Mouse (Mus musculus) heart, postnatal 14 days (tissue): ENCODE results near the gene Psmb1. TPM values are rescaled to one million over a fixed set of nuclear protein-coding genes. Genes with fewer than 3 reads are reported as not detected.
"Not testable (repeated sequence)": the region's sequence is repeated elsewhere in the genome, so short reads cannot be mapped to it uniquely, and the experiment has no call there.

Experiments used
- DNase-seq, 2 experiments: peaks; one replicate each; pipeline ENCODE4 v3.0.0; 2021 to 2022
- intact Hi-C: fragments of 180-260 bp; cut with DNase I; formaldehyde crosslinking; loops from one replicate; pipeline ENCODE4 v1.15.1; 2025
- total RNA-seq, 2 experiments: library from RNA; stranded (reverse); gene quantifications; 2 replicates each; pipeline ENCODE4 v1.2.3; 2021

Psmb1 gene
- total RNA-seq, 2 experiments from 2014 or later: 120 to 125 TPM

DNA sequence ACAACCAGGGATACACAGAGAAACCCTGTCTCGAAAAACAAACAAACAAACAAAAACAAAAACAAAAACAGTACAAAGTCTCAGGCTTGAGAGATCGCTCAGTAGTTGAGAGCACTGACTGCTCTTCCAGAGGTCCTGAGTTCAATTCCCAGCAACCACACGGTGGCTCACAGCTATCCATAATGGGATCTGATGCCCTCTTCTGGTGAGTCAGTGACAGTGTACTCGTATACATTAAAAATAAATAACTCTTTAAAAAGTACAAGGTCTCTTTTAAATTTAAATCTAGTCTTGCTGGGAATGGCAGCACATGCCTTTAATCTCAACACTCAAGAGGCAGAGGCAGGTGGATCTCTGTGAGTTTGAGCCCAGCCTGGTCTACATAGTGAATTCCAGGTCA, 26.9 kb downstream of the Psmb1 start:
- intact Hi-C loops: no loop called here
- no peak for DNase-seq

DNA sequence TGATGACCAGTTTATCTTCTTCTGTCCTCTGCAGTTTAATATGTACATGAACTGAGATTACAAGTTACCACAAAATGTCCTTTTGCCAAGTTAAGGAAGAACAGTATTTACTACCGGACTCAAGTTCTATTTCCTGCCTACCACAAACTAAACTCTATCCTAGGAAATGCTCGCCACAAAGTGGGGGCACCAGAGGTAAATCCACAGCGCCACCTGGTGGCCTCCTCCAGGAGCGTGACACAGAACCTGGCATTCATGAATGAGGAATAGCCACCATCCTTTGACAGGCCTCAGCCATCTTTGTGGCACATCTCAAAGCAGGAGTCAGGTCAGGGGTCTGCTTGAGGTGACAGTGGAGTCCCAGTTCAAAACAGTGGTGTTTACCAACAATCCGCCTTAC, 31.9 kb downstream of the Psmb1 start:
- intact Hi-C loops: loop anchor here (1.0 to 5.0 kb wide), 3 partner anchors 49 to 402 kb away; partner anchors contain the start of gene Dll1
- peak; percentile 80 to 85 for DNase-seq

DNA sequence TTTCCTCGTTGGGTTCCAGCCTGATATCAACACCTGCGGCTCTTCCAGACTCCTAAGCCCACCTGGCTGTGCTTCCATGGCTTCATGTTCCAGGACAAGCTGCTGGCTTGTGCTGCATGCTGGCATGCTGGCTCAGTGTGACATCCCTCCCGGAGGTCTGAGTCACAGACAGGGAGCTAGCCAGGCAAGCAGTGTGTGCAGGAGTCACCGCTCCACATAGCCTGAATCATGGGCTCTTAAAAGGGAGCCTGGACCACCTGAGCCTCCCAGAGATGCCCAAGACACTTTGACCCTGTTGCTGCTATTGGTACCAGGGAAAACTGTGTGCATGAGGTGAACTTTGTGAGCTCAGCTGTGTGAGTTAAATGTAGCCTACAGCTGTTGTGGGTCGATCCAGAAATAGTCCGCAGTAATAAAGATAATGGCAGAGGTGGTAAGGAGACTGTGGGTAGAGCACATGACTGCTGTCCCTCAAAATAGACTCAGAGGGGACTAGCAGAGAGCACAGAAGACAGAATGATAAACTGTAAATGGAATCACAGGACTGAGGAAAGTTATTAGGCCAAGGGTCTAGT, 37.5 kb downstream of the Psmb1 start:
- intact Hi-C loops: no loop called here
- DNase-seq: peak; percentile 27 to 44

DNA sequence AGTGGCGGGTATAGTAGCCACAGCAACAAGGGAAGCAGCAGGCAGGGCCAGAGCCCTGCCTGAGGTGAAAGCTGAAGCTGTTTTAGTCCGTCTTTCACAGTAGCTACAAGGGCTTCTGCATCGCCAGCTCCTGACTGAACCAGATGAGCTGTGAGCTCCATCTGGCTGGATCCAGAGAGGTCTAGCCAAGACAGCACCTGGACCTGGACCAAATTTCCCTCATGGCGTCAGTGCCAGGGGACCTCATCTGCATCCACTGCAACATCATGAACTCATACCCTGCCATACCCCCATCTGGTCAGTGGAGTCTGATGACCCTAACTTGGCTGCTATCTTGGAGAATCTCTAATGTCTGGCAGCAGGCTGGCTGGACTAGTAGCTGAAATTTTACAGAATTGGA, 39.8 kb downstream of the Psmb1 start:
- intact Hi-C loops: no loop called here
- DNase-seq: no peak

DNA sequence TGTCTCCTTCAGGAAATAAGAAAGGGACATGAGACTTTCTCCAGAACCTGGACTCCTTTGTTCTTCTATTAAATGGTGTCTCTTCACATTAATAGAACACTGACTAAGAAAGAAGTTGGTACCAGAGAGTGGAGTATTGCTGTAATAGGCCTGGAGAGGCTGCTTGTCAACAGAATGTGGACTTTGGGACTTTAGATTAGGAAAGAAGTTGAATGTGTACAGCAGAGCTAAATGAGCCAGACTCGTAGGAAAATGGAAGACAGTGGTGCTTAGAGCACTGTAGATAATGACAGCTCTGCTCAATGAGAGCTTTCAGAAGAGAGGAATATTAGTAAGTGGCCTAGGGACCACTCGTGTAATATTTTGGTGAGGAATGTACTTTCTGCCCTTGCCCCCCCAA, 43.0 kb downstream of the Psmb1 start:
- intact Hi-C loops: no loop called here

DNA sequence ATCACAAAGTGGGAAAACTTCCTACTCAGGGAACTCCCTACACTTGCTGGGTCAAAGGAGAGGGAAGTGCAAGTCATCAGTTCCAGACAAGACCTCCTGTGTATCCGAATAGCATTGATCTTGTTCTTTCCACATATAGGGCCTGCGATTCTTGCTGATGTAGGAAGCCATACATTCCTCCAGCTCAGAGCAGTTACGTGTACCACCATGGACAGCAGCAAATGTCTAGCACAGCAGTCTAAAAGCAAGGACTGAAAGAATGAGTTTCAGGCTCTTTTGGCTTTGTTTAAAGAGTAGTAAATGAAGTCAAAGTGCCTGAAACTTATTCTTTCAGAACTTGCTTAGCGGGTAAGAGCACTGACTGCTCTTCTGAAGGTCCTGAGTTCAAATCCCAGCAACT, 44.3 kb downstream of the Psmb1 start:
- intact Hi-C loops: no loop called here
- no peak for DNase-seq

More for the DNA sequence above, 43.0 kb downstream of the Psmb1 start:
- DNase-seq: no peak

DNA sequence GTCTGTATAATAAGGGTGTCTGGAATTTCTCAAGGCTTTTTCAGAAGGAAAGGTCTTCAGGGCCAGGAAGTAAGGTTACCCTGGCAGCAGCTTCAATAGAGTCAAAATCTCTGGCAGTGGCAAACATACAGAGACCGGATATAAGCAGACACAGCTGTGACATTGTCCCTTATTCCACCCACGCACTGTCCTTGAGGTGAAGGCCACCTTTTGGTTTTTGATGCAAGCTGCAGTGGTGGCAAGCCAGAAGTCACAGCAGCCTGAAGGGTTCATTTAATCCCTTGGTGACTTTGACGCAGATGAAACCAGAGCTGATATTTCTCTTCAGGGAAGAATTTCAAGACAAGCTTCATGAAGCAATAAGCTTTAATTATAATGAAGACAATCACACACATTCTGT, 49.9 kb downstream of the Psmb1 start:
- no peak for DNase-seq
- intact Hi-C loops: no loop called here

DNA sequence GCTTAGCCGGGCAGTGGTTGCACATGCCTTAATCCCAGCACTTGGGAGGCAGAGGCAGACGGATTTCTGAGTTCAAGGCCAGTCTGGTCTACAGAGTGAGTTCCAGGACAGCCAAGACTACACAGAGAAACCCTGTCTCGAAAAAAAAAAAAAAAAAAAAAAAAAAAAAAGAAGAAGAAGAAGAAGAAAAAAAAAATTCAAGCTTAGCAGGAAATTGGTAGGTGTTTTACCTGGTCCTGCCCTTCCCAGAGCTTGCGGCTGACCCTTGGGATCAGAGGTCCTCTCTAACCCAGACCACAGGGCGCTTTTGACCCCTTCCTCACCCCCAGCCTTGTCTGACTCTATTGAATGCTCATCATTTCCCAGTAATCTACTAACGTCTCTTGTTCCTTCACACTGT, 50.4 kb downstream of the Psmb1 start:
- intact Hi-C loops: not testable (repeated sequence)

DNA sequence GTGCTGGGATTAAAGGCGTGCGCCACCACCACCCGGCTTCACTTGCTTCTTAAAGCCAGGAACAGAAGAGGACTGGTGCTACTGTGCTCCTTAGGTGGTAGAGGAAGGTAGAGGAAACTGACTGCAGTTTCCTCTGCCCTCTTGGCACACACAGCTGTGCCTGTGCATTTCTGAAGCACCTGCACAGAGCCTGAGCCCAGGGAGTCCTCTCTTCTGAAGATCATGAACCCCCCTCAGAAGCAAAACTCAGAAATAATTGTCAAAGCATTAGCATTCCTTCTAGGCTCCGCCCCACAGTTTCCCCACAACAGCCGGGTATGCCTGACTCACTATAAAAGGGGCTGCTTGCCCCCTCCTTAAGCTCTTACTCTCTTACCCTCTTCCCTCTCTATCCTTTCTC, 51.7 kb downstream of the Psmb1 start:
- DNase-seq: no peak
- intact Hi-C loops: no loop called here

More for the DNA sequence above, 50.4 kb downstream of the Psmb1 start:
- not testable (repeated sequence) for DNase-seq

DNA sequence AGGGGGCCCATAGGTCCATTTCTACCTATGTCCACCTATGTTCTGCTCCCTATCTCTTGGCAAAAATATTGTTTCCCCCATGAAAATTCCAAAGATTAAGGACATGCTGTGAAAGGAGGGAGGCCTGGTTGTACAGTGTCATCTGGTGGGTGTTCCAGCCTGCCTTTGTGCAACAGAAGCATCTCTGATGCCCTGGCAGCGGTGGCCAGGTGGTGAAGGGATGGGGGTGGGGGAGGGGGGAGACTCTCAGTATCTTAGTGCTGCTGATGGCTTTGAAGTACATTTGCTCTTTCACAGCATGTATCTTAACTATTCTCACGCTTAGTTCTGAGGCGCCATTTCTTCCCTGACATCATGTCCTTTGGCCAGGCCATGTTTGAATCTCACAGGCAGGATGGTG, 54.1 kb downstream of the Psmb1 start:
- intact Hi-C loops: no loop called here
- no peak for DNase-seq

DNA sequence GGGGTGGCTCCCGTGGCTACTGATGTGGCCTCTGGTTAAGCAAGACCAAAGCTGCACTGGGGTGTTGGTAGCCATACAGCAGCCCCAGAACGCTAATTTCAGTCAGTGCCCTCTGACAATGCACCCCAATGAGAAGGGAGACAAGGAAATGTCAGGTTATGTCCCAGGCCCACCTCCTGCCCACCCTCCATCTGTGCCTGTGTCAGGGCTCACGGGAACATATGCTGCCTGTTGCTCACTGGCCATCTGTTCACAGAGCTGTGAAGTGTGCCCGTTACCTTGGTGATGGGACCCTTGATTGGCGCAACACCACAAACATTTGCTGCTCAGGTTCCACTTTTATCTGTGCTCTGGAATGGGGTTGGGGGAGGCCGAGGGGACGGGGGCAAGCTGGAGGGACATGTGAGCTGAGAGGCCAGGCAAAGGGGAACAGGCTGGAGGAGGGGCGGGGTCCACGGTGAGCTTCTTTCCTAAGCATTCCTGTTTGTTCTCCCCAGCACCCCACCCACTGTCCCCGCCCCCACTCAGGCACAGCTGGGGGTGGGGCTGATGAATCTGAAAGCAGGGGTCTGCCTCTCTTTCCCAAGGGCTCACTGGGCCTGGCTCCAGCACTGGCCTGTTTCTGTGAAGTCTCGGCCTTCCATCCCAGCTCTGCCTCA, 59.0 kb downstream of the Psmb1 start:
- DNase-seq: peak in 1 of 2 experiments; percentile 10
- intact Hi-C loops: no loop called here

DNA sequence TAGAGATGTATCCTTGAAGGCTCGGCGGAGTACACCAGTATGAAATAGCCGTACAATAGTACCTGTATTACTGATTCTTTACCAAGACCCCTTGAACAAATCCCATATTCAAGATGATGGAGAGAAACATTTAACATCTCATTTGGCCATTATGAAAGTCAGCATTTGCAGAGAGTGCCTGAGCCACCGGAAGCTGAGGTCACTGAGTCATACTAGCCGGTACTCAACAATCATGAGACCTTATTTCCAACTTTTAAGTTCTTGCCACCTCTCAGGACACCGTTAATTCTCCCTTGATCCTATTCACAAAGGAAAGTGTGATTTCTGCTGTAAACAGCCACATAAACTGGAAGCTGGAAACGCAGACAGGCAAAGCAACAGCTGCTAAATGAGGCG, 59.5 kb downstream of the Psmb1 start:
- intact Hi-C loops: no loop called here
- DNase-seq: no peak

DNA sequence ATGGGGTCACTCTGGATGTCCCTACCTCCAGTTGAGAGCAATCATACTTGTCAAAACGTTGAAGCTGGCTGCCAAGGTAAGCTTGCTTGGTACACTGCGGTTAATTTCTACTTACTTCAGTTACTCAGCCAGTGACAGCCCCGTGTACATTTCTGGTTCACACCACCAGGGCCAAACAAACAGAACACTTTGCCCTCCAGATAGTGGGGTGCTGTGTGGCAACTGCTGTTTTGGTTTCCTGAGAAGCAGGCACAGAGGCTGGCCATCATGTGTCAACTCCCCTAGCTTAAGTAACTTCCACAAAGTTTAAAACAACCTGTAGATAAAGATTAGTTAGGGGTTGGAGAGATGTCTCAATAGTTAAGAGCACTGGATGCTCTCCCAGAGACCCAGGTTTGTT, 64.8 kb downstream of the Psmb1 start:
- intact Hi-C loops: no loop called here
- no peak for DNase-seq

DNA sequence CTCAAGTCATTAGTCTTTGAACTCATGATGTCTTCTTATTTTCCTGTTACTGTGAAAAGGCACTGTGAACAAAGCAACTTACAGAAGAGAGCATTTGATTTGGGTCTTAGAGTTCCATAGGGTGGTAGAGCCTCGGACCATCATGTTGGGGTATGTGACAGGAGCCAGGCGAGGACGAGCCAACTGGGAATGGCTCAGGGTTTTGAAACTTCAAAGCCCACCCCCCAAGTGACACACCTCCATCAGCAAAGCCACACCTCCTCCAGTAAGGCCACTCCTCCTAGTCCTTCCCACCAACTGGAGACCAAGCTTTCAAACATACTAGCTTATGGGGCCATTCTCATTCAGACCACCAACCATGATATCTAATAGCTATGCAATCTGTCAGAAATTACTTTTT, 67.5 kb downstream of the Psmb1 start:
- intact Hi-C loops: no loop called here

DNA sequence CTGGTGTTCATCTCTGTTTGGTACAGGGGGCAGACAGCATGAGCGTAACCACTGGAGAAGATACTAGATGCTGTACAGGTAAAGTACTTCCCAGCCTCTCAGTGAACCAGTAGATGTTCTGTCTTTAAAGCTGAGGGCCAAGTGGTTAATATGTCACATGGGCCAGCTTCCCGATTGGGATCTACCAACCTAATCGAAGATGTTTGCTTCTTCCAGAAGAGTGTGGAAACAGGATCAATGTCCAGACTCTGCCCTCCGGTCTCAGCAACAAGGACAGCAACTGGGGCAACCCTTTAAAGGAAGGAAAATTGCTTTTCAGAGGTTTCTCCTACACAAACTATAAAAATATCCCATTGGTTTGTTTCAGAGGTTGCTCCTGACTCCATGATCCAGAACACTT, 68.0 kb downstream of the Psmb1 start:
- intact Hi-C loops: no loop called here
- no peak for DNase-seq

More for the DNA sequence above, 67.5 kb downstream of the Psmb1 start:
- no peak for DNase-seq

DNA sequence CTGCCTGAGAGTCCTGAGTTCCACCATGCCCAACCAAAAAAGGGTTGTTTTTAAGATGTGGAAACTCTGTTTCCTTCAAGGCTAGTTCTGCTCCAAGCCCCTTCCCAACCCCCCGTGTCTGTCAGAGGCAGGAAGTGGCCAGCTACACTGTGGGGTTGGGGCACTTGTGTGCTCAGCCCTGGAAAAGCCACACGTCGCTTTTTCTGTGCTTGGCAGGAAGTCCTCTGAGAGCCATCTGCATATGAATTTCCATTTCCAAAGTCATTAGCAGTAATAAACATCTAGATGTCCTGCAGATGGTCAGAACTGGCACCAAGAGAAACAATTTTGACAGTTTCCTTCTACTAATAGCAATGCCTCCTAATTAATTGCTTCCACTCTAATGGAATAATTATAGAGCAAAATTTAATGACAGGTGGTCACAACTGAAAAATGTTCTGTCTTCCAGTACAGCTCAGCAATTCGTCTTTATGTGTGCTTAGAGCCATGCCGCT, 68.5 kb downstream of the Psmb1 start:
- intact Hi-C loops: no loop called here
- no peak for DNase-seq

DNA sequence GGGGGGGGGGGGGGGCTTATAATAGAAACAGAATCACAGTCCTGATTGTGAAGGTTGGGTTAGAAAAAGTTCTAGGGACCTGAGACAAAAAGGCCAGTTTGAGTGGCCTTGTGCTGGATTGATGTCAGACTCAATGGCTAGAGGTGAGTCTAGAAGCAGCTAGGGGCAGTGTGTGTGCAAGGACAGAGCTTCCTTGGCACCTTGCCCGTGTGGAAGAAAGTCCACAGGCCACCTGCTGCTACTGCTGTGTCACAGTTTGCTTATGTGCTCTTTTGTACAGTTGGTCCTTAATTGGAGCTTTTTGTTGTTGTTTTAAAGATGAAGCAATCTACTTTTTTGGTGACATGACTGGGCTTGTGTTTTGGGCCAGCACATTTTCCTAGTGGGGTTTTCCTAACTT, 69.6 kb downstream of the Psmb1 start:
- peak; percentile 16 to 17 for DNase-seq
- intact Hi-C loops: no loop called here

DNA sequence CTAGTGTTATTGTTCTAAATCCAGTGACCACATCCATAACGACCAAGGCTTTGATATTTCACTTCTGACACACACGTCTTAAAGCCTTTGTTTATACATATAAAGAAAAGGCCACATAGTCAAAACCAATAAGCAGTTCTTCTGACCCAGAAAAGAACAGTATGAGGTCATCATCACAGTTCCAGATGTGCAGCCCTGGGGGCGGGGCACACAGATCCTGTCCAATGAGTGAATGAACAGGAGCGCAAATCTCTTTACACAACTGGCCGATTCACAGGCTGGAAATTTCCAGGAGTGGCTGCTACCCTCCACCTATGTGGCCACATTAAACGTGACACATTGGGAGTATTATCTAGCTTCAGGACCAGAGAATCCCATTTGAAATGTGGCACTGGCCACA, 70.1 kb downstream of the Psmb1 start:
- DNase-seq: no peak
- intact Hi-C loops: no loop called here

DNA sequence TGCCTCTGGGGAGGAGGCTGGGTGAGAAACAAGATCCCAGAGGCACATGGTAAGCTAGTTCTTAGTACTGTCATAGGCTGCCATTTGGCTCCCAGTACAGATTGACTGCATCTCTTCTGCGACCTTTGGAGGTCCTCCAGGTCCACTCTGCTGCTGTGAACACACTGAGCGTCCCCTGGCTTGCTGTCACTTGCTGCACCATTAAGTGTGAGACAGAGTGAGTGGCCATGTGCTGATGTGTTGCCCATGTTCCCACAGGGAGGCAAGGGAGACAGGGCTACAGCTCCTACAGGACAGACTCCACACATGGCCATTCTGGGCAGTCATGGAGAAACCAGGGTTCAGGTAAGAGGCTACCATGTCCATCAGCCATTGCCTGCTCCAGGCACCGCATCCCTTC, 73.6 kb downstream of the Psmb1 start:
- intact Hi-C loops: no loop called here
- peak in 1 of 2 experiments; percentile 5 for DNase-seq
